Mouse (Mus musculus) hindbrain, embryonic 12.5 days (tissue): ENCODE results near the gene Tmed4. TPM values are rescaled to one million over a fixed set of nuclear protein-coding genes. Genes with fewer than 3 reads are reported as not detected.

Experiments
- ATAC-seq: fragments of 200-750 bp; cut with Nextera tagmentation; 2 replicates; pipeline ENCODE4 v1.8.0; 2017; ENCODE audit warnings: moderate TSS enrichment; ENCODE audit not compliant: low FRiP score
- H3K27ac ChIP-seq: fragments of 300-500 bp; sonication (generic); 2 replicates; pipeline ENCODE4 v1.5.1; 2016; ENCODE audit warnings: mild to moderate bottlenecking
- H3K27me3 ChIP-seq: fragments of 300-500 bp; sonication (generic); 2 replicates; pipeline ENCODE4 v1.6.1; 2016; ENCODE audit warnings: mild to moderate bottlenecking
- H3K36me3 ChIP-seq: fragments of 300-500 bp; sonication (generic); 2 replicates; pipeline ENCODE4 v1.6.1; 2016; ENCODE audit warnings: mild to moderate bottlenecking
- H3K4me1 ChIP-seq: fragments of 300-500 bp; sonication (generic); 2 replicates; pipeline ENCODE4 v1.6.1; 2016
- H3K4me2 ChIP-seq: fragments of 300-500 bp; sonication (generic); replicated peaks from 2 replicates; pipeline ENCODE4 v1.6.1; 2016; ENCODE audit warnings: mild to moderate bottlenecking
- H3K4me3 ChIP-seq: fragments of 300-500 bp; sonication (generic); 2 replicates; pipeline ENCODE4 v1.5.1; 2016; ENCODE audit warnings: mild to moderate bottlenecking
- H3K9ac ChIP-seq: fragments of 300-500 bp; sonication (generic); 2 replicates; pipeline ENCODE4 v1.6.1; 2016; ENCODE audit warnings: mild to moderate bottlenecking, moderate library complexity
- H3K9me3 ChIP-seq: fragments of 300-500 bp; sonication (generic); replicated peaks from 2 replicates; pipeline ENCODE4 v1.6.1; 2016; ENCODE audit warnings: mild to moderate bottlenecking
- WGBS: fragments of 180-500 bp; shearing (Covaris S2); methylation state at CpG from one replicate; pipeline ENCODE4 v1.1.7; 2016; 5-methylcytosine and 5-hydroxymethylcytosine counted together
- polyA plus RNA-seq: library from polyadenylated mRNA; unstranded; fragments of >200 nt; fragmentation: Nextera tagmentation; extraction: Ambion mirVana; gene quantifications from 2 replicates; pipeline ENCODE4 v1.2.1, GENCODE M21; 2016

The Tmed4 gene
- 140 and 144 TPM in 2 replicates for polyA plus RNA-seq

DNA sequence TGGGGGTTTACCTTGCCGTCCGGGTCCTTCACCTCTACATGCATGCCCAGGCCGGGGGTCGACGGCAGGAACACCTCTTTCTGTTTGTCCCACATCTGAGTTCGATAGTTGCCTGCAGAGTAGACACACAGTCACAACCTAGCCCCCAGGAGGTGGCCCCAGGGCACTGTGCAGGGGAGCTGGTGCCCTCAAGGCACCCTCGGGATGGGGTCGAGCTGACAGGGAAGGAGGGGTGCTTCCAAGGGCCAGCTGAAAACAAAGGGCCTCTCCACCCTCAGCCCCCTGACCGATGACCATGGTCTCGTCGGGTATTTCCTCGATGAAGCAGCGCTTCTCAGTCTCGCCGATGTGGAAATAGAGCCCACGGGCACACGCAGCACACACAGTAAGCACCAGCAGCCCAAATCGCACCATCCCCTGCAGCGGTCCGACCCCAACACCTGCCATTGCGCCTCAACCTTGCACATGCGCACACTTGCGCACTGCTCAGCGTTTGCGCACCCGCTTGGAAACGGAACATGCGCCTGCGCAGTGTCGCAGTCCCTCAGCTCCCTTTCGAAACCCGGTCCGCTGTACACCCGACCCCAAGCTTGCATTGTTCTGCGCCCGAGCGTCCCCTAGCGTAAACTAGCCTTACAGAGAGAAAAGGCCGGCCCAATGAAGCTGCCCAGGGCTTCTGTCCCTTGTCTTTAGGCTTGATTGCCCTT, at the start of gene Tmed4:
Gene Tmed4 (minus strand): TSS at position 484 of the 707 bp plus-strand sequence.
- Histone ChIP-seq H3K9ac (peak within 1 kb of the TSS; percentile 96), H3K4me3 (peak within 1 kb of the TSS; percentile 94), H3K36me3 (peaks cover 24% of the 10 kb centered on the region), H3K4me2 (peak within 1 kb of the TSS; percentile 88), H3K4me1 (peaks cover 15% of the 10 kb centered on the region), H3K9me3 (no peaks in the 10 kb centered on the region), H3K27ac (peak within 1 kb of the TSS; percentile 73), H3K27me3 (no peaks in the 10 kb centered on the region)
- under 1% methylated on average over 39 of the region's 39 CpGs for WGBS
- peak; percentile 97 for ATAC-seq

DNA sequence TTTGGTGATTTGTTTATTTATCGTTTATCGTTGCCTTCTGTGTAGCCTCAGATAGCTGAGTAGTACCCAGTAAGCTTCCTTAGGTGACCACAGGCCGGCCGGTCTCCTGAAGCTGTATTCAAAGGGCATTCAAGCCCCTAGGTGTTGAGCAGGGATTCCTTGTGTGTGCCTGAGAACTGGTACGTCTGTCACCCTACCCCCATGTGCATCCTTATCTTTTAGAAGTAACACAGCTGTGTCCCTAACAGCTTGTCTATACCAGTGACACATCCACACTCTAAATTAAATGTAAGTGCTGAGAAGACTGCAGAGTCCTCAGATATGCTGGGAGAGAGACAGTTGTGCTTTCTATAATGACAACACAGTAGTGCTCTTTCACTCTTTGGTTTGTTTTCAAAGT, 48.7 kb upstream of the Tmed4 start:
- Histone ChIP-seq H3K9me3 (no peaks in the 10 kb centered on the region), H3K9ac (no peak overlapping the region), H3K4me3 (no peak overlapping the region), H3K36me3 (peaks cover 12% of the 10 kb centered on the region), H3K4me2 (no peak overlapping the region), H3K4me1 (no peaks in the 10 kb centered on the region), H3K27me3 (no peaks in the 10 kb centered on the region), H3K27ac (no peak overlapping the region)
- 92% methylated on average over 5 of the region's 5 CpGs for WGBS
- ATAC-seq = no peak

DNA sequence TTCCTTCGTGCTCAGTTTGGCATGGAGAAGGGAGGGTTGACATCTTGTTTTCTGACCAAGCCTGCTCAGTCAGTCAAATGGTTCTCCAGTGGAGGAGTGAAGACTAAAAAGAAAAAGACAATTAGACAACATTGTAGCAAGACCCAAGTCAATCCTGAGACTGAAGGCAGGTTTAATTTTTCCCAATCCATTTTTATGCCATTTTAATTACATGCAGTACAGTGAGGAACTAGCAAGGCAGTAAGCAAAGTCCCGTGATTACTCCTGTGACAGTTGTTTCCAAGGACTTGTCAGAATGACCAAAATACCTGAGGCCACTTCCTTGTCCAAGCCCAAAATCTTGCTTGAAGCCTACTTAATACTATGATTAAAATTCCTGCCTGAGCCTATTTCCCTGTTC, 47.4 kb upstream of the Tmed4 start:
- H3K4me1 ChIP-seq = no peaks in the 10 kb centered on the region
- WGBS = 95% methylated on average over 2 of the region's 2 CpGs
- no peak for ATAC-seq
- H3K4me2 ChIP-seq = no peak overlapping the region
- no peak overlapping the region for H3K4me3 ChIP-seq
- H3K9me3 ChIP-seq = no peaks in the 10 kb centered on the region
- H3K27ac ChIP-seq = no peak overlapping the region
- H3K9ac ChIP-seq = no peak overlapping the region
- H3K27me3 ChIP-seq = no peaks in the 10 kb centered on the region
- H3K36me3 ChIP-seq = peaks cover 21% of the 10 kb centered on the region

DNA sequence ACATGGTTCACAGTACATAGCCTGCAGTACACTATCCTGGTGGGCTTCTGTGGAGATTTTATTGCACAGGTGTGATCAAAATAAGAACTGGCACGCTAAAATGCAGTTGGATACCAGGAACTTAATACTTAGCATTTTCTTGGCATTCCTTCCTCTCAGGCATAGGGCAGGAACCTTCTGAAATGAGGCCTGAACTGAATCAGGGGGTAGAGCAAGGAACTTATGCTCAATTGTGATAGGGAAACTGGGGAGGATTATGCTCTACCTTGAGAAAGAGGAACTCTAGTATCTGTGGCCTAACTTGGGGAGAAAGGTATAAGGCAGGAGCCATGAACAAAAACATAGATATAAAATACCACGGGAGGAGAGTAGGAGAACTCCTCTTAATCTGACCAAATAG, 44.7 kb upstream of the Tmed4 start:
- no peak overlapping the region for H3K4me3 ChIP-seq
- WGBS = 94% methylated on average over 2 of the region's 2 CpGs
- no peak overlapping the region for H3K9ac ChIP-seq
- no peaks in the 10 kb centered on the region for H3K27me3 ChIP-seq
- no peak overlapping the region for H3K4me2 ChIP-seq
- no peak overlapping the region for H3K27ac ChIP-seq
- ATAC-seq = no peak
- no peaks in the 10 kb centered on the region for H3K4me1 ChIP-seq
- no peaks in the 10 kb centered on the region for H3K9me3 ChIP-seq
- H3K36me3 ChIP-seq = peaks cover 40% of the 10 kb centered on the region

DNA sequence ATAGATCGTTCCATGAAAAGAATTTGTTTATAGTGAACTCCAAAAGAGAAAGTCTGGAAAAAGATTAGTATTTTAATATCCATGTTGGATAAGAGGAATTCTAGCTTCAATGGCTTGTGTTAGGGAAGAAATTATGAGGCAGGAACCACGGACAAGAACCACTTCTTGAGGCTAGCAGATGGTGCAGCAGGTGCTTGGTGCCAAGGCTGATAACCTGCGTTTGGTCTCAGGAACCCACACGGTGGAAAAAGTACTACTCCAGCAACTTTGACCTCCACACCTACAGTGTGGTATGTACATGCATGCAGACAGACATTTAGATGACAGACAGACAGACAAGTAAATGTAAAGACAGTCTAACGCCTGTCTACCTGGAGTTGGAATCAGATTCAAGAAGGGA, 43.9 kb upstream of the Tmed4 start:
- Histone ChIP-seq H3K27me3 (no peaks in the 10 kb centered on the region), H3K4me2 (no peak overlapping the region), H3K36me3 (peaks cover 43% of the 10 kb centered on the region), H3K27ac (no peak overlapping the region), H3K9me3 (no peaks in the 10 kb centered on the region), H3K9ac (no peak overlapping the region), H3K4me3 (no peak overlapping the region), H3K4me1 (no peaks in the 10 kb centered on the region)
- no peak for ATAC-seq
- 94% methylated on average over 5 of the region's 5 CpGs for WGBS

DNA sequence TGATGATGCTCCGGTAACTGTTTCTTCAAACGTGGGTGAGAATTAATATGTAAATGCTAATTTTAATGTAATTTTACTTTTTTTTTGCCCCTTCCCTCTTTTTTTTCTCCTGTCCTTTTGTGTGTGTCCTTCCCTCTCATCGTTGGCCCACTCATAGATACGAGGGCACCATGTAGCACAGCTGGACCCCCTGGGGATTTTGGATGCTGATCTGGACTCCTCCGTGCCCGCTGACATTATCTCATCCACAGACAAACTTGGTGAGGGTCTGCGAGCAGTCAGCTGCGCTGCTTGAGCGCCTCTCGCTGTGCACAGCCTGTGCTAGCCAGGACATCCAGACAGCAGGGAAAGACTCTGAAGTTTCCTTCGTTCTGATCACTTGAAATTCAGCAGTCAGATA, 42.2 kb upstream of the Tmed4 start:
- H3K9ac ChIP-seq = no peak overlapping the region
- no peaks in the 10 kb centered on the region for H3K9me3 ChIP-seq
- peaks cover 40% of the 10 kb centered on the region for H3K36me3 ChIP-seq
- no peaks in the 10 kb centered on the region for H3K27me3 ChIP-seq
- H3K27ac ChIP-seq = no peak overlapping the region
- 89% methylated on average over 11 of the region's 11 CpGs for WGBS
- H3K4me3 ChIP-seq = no peak overlapping the region
- H3K4me2 ChIP-seq = no peak overlapping the region
- ATAC-seq = no peak
- no peaks in the 10 kb centered on the region for H3K4me1 ChIP-seq

DNA sequence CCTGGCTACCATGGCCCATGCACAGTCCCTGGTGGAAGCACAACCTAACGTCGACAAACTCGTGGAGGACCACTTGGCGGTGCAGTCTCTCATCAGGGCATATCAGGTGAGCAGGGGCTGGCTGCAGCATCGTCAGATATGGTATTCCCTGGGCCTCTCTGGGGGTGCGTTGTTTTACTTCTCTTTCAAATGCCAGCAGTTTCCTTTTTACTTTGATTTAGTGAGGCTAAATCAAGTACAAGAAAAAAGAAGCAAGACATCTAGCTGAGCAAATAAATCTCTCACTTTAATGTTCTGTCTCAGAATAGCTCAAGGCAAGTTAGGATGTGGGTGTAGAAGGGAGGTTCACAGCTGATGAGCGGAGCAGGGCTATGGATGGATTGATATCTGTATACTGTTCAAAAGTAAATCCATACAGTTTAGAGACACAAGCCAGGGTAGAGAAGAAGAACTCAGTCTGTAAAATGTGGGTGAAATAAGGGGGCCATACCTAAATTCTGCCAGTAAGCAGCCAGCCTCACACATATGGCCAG, 39.3 kb upstream of the Tmed4 start:
- Histone ChIP-seq H3K4me3 (no peak overlapping the region), H3K4me2 (no peak overlapping the region), H3K9ac (no peak overlapping the region), H3K27ac (no peak overlapping the region), H3K36me3 (peaks cover 42% of the 10 kb centered on the region), H3K27me3 (no peaks in the 10 kb centered on the region), H3K4me1 (no peaks in the 10 kb centered on the region), H3K9me3 (no peaks in the 10 kb centered on the region)
- WGBS = 87% methylated on average over 7 of the region's 7 CpGs
- no peak for ATAC-seq

DNA sequence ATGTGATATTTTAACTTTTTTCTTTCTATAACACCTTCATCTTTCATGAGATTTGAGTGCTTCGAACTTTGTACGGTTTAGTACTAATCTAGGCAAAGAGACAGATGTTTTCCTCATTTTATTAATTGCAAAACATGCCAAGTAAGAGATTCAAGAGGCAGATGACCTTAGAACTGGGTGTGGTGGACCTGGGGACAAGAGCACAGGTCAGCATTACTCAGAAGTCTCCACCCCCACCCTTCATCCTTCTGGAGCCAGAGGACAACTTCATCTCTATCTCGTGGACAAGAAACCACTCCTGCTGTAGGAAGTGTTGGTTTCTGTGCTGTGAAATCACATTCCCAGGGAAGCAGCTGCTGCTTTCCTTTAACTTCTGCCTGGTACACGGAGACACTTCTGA, 33.5 kb upstream of the Tmed4 start:
- ATAC-seq = no peak

DNA sequence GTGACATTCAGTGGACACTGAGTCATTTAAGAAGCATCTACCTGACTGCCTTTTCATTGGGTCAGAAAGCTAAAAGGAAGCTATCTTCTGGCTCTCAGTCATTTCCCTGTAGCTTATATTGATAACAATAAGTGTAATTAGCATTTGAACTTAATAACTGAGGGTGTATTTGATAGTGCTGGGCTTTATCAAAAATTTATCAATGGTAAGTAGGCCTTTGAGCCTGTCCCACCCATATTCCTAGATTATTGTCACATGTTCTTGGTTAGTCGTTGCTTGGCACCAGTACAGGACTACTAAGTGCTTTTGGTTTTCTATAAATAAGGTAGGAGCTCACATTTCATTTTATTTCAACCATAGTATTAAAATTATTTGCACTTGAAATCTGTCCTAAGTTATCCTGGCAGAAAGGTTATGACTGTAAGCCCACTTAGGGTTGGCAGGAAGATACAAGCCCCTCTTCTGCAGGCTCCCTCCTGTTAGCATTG, 31.3 kb upstream of the Tmed4 start:
- ATAC-seq = no peak
- H3K36me3 ChIP-seq = peaks cover 35% of the 10 kb centered on the region
- 92% methylated on average over 1 of the region's 1 CpGs for WGBS

More for the DNA sequence above, 33.5 kb upstream of the Tmed4 start:
- Histone ChIP-seq H3K4me3 (no peak overlapping the region), H3K27me3 (no peaks in the 10 kb centered on the region), H3K9me3 (no peaks in the 10 kb centered on the region), H3K9ac (no peak overlapping the region), H3K36me3 (peaks cover 22% of the 10 kb centered on the region), H3K4me2 (no peak overlapping the region), H3K27ac (no peak overlapping the region), H3K4me1 (no peaks in the 10 kb centered on the region)
- 93% methylated on average over 4 of the region's 4 CpGs for WGBS

DNA sequence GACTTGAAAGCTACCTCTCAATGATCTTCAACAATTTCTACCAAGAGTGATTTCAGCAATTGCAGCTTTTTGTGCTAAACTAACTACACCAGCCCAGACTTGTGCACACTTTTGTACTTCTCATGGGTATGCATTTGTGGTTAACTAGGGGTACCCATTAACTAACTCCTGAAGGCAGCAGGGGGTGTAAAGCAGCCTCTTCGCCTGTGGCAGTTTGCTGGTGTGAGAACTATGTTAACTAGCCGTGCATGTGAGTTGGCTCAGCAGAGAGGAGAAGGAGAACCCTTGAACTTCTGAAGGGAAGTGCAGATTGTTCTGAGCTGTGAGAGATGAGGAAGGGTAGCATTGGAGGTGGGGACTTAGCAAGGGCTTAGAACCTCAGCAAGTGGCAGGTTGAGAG, 28.1 kb upstream of the Tmed4 start:
- Histone ChIP-seq H3K36me3 (peaks cover 58% of the 10 kb centered on the region), H3K9ac (no peak overlapping the region), H3K9me3 (no peaks in the 10 kb centered on the region), H3K4me1 (no peaks in the 10 kb centered on the region), H3K4me3 (no peak overlapping the region), H3K4me2 (no peak overlapping the region), H3K27me3 (no peaks in the 10 kb centered on the region), H3K27ac (no peak overlapping the region)
- no peak for ATAC-seq
- 91% methylated on average over 2 of the region's 2 CpGs for WGBS

More for the DNA sequence above, 31.3 kb upstream of the Tmed4 start:
- Histone ChIP-seq H3K9ac (no peak overlapping the region), H3K9me3 (no peaks in the 10 kb centered on the region), H3K27ac (no peak overlapping the region), H3K4me1 (no peaks in the 10 kb centered on the region), H3K27me3 (no peaks in the 10 kb centered on the region), H3K4me3 (no peak overlapping the region), H3K4me2 (no peak overlapping the region)

DNA sequence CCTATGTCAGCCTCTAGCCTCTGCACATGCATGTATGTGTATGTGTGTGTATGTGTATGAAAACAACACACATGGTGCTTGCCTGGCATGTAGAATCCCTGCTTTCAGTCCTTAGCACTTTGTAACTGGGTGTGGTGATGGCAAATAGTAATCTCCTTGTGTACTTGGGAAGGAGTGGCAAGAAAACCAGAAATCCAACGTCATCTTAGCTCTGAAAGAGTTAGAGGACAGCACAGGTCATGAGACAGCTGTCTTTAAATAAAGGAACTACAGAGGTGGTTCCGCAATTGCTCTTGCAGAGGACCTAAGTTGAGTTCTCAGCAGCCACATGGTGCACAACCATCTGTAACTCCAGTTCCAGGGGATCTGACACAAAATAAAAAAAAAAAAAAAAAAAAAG, 24.8 kb upstream of the Tmed4 start:
- no peak overlapping the region for H3K4me3 ChIP-seq
- no peak overlapping the region for H3K4me2 ChIP-seq
- no peak for ATAC-seq
- H3K36me3 ChIP-seq = peaks cover 59% of the 10 kb centered on the region
- H3K4me1 ChIP-seq = no peaks in the 10 kb centered on the region
- no peaks in the 10 kb centered on the region for H3K27me3 ChIP-seq
- WGBS = 92% methylated on average over 2 of the region's 2 CpGs
- H3K9me3 ChIP-seq = no peaks in the 10 kb centered on the region
- no peak overlapping the region for H3K27ac ChIP-seq
- H3K9ac ChIP-seq = no peak overlapping the region

DNA sequence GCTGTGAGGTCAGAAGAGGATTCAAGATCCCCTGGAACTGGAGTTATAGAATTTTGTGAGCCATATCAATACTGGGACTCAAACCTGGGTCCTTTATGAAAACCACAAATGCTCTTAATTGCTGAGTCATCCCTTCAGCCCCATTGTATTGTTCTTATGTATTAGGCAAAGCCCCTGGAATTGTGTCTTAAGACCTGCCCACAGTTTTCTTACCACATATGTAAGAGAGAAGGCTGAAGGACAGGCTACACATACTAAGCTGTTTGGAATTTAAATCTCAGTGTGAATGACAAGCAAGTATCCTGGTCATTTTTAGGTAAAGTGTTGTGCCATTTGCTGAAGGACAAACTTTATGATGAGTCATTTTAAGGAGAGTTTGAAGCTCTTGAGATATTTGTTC, 21.4 kb upstream of the Tmed4 start:
- Histone ChIP-seq H3K36me3 (peaks cover 40% of the 10 kb centered on the region), H3K27ac (no peak overlapping the region), H3K4me1 (peaks cover 7% of the 10 kb centered on the region), H3K9ac (no peak overlapping the region), H3K9me3 (no peaks in the 10 kb centered on the region), H3K4me3 (no peak overlapping the region), H3K4me2 (no peak overlapping the region), H3K27me3 (no peaks in the 10 kb centered on the region)
- no peak for ATAC-seq

DNA sequence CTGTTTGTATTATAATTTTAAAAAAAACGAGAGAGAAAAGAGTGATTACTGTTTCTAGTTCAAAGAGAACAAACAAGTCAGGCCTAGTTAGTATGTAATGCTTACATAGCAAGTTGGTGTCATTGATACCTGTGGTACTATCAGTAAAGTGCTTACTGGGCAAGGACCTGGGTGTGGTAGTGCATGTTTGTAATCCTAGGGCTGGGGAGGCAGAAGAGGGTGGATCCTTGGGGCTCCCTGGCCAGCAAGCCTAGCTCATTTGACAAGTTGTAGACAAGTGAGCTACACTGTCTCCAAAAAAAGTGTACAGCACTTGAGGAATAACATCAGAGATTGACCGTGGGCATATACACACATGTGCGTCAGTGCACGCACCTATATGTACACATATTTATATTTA, 20.0 kb upstream of the Tmed4 start:
- H3K27ac ChIP-seq = no peak overlapping the region
- H3K9ac ChIP-seq = no peak overlapping the region
- peaks cover 10% of the 10 kb centered on the region for H3K4me1 ChIP-seq
- ATAC-seq = no peak
- peaks cover 27% of the 10 kb centered on the region for H3K36me3 ChIP-seq
- no peak overlapping the region for H3K4me3 ChIP-seq
- no peaks in the 10 kb centered on the region for H3K27me3 ChIP-seq
- H3K4me2 ChIP-seq = no peak overlapping the region
- H3K9me3 ChIP-seq = no peaks in the 10 kb centered on the region
- 90% methylated on average over 4 of the region's 4 CpGs for whole genome bisulfite sequencing
